Mouse (Mus musculus) limb, embryonic 14.5 days (tissue): Measurements from ENCODE around the gene Cacna2d4. TPM values are rescaled to one million over a fixed set of nuclear protein-coding genes. Genes with fewer than 3 reads are reported as not detected.

ENCODE experiments used
- ATAC-seq: fragments of 200-750 bp; cut with Nextera tagmentation; 2 replicates; pipeline ENCODE4 v1.8.0; 2017; ENCODE audit warnings: low read depth, moderate number of reproducible peaks, moderate TSS enrichment; ENCODE audit not compliant: low FRiP score
- DNase-seq: peaks from one replicate; pipeline ENCODE4 v3.0.0-alpha.2; 2015; ENCODE audit warnings: low spot score
- H3K27ac ChIP-seq: fragments of 300-500 bp; sonication (generic); replicated peaks from 2 replicates; pipeline ENCODE4 v1.5.1; 2014; ENCODE audit warnings: low read depth, mild to moderate bottlenecking, low read length, moderate library complexity, mixed read lengths
- H3K27me3 ChIP-seq: fragments of 300-500 bp; sonication (generic); 2 replicates; pipeline ENCODE4 v1.6.1; 2014; ENCODE audit warnings: low read length, mixed read lengths; ENCODE audit not compliant: control insufficient read depth, insufficient read depth
- H3K36me3 ChIP-seq: fragments of 300-500 bp; sonication (generic); 2 replicates; pipeline ENCODE4 v1.6.1; 2014; ENCODE audit warnings: mild to moderate bottlenecking, low read length, moderate library complexity, mixed read lengths; ENCODE audit not compliant: control insufficient read depth, insufficient read depth
- H3K4me1 ChIP-seq: fragments of 300-500 bp; sonication (generic); 2 replicates; pipeline ENCODE4 v1.6.1; 2014; ENCODE audit warnings: antibody characterized with exemption, low read length, mixed read lengths; ENCODE audit not compliant: control insufficient read depth, insufficient read depth
- H3K4me2 ChIP-seq: fragments of 300-500 bp; sonication (generic); replicated peaks from 2 replicates; pipeline ENCODE4 v1.6.1; 2014; ENCODE audit warnings: low read depth, mild to moderate bottlenecking, low read length, moderate library complexity; ENCODE audit not compliant: severe bottlenecking
- H3K4me3 ChIP-seq: fragments of 300-500 bp; sonication (generic); replicated peaks from 2 replicates; pipeline ENCODE4 v1.5.1; 2014; ENCODE audit warnings: low read length
- H3K9ac ChIP-seq: fragments of 300-500 bp; sonication (generic); 2 replicates; pipeline ENCODE4 v1.6.1; 2014; ENCODE audit warnings: mild to moderate bottlenecking, low read depth, low read length, moderate library complexity; ENCODE audit not compliant: severe bottlenecking
- H3K9me3 ChIP-seq: fragments of 300-500 bp; sonication (generic); 2 replicates; pipeline ENCODE4 v1.6.1; 2016; ENCODE audit warnings: low read length; ENCODE audit not compliant: control insufficient read depth
- POLR2A ChIP-seq: fragments of 200-500 bp; IDR thresholded peaks from 2 replicates; pipeline ENCODE4 v1.8.0; 2012; ENCODE audit warnings: inconsistent platforms, mild to moderate bottlenecking, moderate library complexity, borderline replicate concordance; ENCODE audit not compliant: insufficient read depth, insufficient read length; ENCODE audit errors: extremely low read depth
- WGBS: fragments of 180-500 bp; shearing (Covaris S2); extraction: QIAGEN DNeasy Blood & Tissue Kit; methylation state at CpG from one replicate; pipeline ENCODE4 v1.1.7; 2014; 5-methylcytosine and 5-hydroxymethylcytosine counted together
- polyA plus RNA-seq, 2 experiments: library from polyadenylated mRNA; depleted of rRNA in 1 of 2; stranded (reverse) in 1 of 2; unstranded in 1 of 2; fragments of >200 nt; fragmentation: Nextera tagmentation in 1 of 2; extraction: Ambion mirVana in 1 of 2; gene quantifications; 2 replicates each; pipeline versions ENCODE4 v1.2.1 to v1.2.3; 2012 to 2014

The Cacna2d4 gene
- polyA plus RNA-seq, 2 experiments: 0.08 TPM; not detected in 1

- Histone ChIP-seq H3K9me3 (no peaks in the 10 kb centered on the region), H3K27me3 (no peaks in the 10 kb centered on the region), H3K27ac (no peak overlapping the region), H3K9ac (no peak overlapping the region), H3K36me3 (no peaks in the 10 kb centered on the region), H3K4me3 (no peak overlapping the region), H3K4me1 (no peaks in the 10 kb centered on the region), H3K4me2 (no peak overlapping the region)
- DNase-seq (no peak), ATAC-seq (no peak)
- no peak for TF ChIP-seq POLR2A
- 74% methylated on average over 6 of the region's 6 CpGs for WGBS
Observed at GRCm38 (mm10) chr6:119312381-119312780, 76.1 kb downstream of the Cacna2d4 start.

GRCm38 (mm10) chr6:119313096-119313495 is 76.8 kb downstream of the Cacna2d4 start:
- no peak for ATAC-seq

GRCm38 (mm10) chr6:119313588-119314375 is 77.5 kb downstream of the Cacna2d4 start:
- WGBS: 46% methylated on average over 14 of the region's 14 CpGs
- DNase-seq: no peak
- H3K4me3 ChIP-seq: no peak overlapping the region
- no peak overlapping the region for H3K4me2 ChIP-seq
- no peak overlapping the region for H3K9ac ChIP-seq
- TF ChIP-seq POLR2A: no peak
- no peaks in the 10 kb centered on the region for H3K9me3 ChIP-seq
- no peak for ATAC-seq
- no peaks in the 10 kb centered on the region for H3K4me1 ChIP-seq
- H3K27me3 ChIP-seq: no peaks in the 10 kb centered on the region
- H3K36me3 ChIP-seq: no peaks in the 10 kb centered on the region
- H3K27ac ChIP-seq: no peak overlapping the region

More at GRCm38 (mm10) chr6:119313096-119313495, 76.8 kb downstream of the Cacna2d4 start:
- Histone ChIP-seq H3K36me3 (no peaks in the 10 kb centered on the region), H3K4me1 (no peaks in the 10 kb centered on the region), H3K9ac (no peak overlapping the region), H3K27ac (no peak overlapping the region), H3K4me3 (no peak overlapping the region), H3K4me2 (no peak overlapping the region), H3K27me3 (no peaks in the 10 kb centered on the region), H3K9me3 (no peaks in the 10 kb centered on the region)
- no peak for DNase-seq
- 67% methylated on average over 3 of the region's 3 CpGs for WGBS
- TF ChIP-seq POLR2A: no peak

GRCm38 (mm10) chr6:119314751-119315476 is 78.6 kb downstream of the Cacna2d4 start:
- ATAC-seq (no peak), DNase-seq (no peak)
- Histone ChIP-seq H3K27ac (no peak overlapping the region), H3K4me3 (no peak overlapping the region), H3K27me3 (no peaks in the 10 kb centered on the region), H3K4me2 (no peak overlapping the region), H3K4me1 (no peaks in the 10 kb centered on the region), H3K9me3 (no peaks in the 10 kb centered on the region), H3K9ac (no peak overlapping the region), H3K36me3 (no peaks in the 10 kb centered on the region)
- WGBS: 37% methylated on average over 7 of the region's 7 CpGs
- no peak for TF ChIP-seq POLR2A

- ATAC-seq (no peak), DNase-seq (no peak)
- TF ChIP-seq POLR2A: no peak
- no peaks in the 10 kb centered on the region for H3K27me3 ChIP-seq
- H3K4me1 ChIP-seq: no peaks in the 10 kb centered on the region
- no peak overlapping the region for H3K27ac ChIP-seq
- 83% methylated on average over 9 of the region's 9 CpGs for WGBS
- no peaks in the 10 kb centered on the region for H3K36me3 ChIP-seq
- no peak overlapping the region for H3K4me3 ChIP-seq
- H3K9me3 ChIP-seq: no peaks in the 10 kb centered on the region
- H3K4me2 ChIP-seq: no peak overlapping the region
- H3K9ac ChIP-seq: no peak overlapping the region
Observed at GRCm38 (mm10) chr6:119318732-119319131, 82.4 kb downstream of the Cacna2d4 start.
